Mouse (Mus musculus): ENCODE results near the gene Trim37. TPM values are rescaled to one million over a fixed set of nuclear protein-coding genes. Genes with fewer than 3 reads are reported as not detected.

Gene Trim37
- polyA plus RNA-seq, 1 experiment: 55.9 TPM

GRCm38 (mm10) chr11:87125562-87125961 lies 1.3 kb upstream of the Trim37 start:
- Histone ChIP-seq H3K27ac (ENCODE audit: insufficient read depth, low read length) (peak overlapping the region; percentile 35; the same call in 1 of the 2 replicates), H3K36me3 (ENCODE audit: control insufficient read depth, insufficient read depth, low read length, poor library complexity, severe bottlenecking) (peaks cover 33% of the 10 kb centered on the region), H3K27me3 (ENCODE audit: control insufficient read depth, insufficient read depth, low read length, poor library complexity, severe bottlenecking) (no peaks in the 10 kb centered on the region), H3K9me3 (replicated peaks; ENCODE audit: control insufficient read depth, insufficient read depth, low read length, poor library complexity, severe bottlenecking) (no peaks in the 10 kb centered on the region), H3K9ac (ENCODE audit: low read depth, poor library complexity, severe bottlenecking) (peak overlapping the region; percentile 89), H3K4me3 (ENCODE audit: low read depth, low read length) (no peak overlapping the region), H3K4me1 (ENCODE audit: control insufficient read depth, insufficient read depth, low read length) (no peaks in the 10 kb centered on the region)
- TF ChIP-seq EP300 (IDR thresholded peaks at IDR 0.05; ENCODE audit: insufficient read depth, low read depth, low read length) (no peak), CTCF (IDR thresholded peaks at IDR 0.05; ENCODE audit: low read depth, low read length) (no peak), POLR2A (IDR thresholded peaks at IDR 0.05; ENCODE audit: insufficient read depth, low read length) (no peak)

GRCm38 (mm10) chr11:87126281-87126823 lies 525 bp upstream of the Trim37 start:
- Histone ChIP-seq H3K27me3 (ENCODE audit: control insufficient read depth, insufficient read depth, low read length, poor library complexity, severe bottlenecking) (no peaks in the 10 kb centered on the region), H3K4me3 (ENCODE audit: low read depth, low read length) (peak overlapping the region; percentile 63), H3K27ac (ENCODE audit: insufficient read depth, low read length) (peak overlapping the region; percentile 97), H3K36me3 (ENCODE audit: control insufficient read depth, insufficient read depth, low read length, poor library complexity, severe bottlenecking) (peaks cover 29% of the 10 kb centered on the region), H3K4me1 (ENCODE audit: control insufficient read depth, insufficient read depth, low read length) (no peaks in the 10 kb centered on the region), H3K9me3 (replicated peaks; ENCODE audit: control insufficient read depth, insufficient read depth, low read length, poor library complexity, severe bottlenecking) (no peaks in the 10 kb centered on the region), H3K9ac (ENCODE audit: low read depth, poor library complexity, severe bottlenecking) (peak overlapping the region; percentile 89)
- TF ChIP-seq POLR2A (IDR thresholded peaks at IDR 0.05; ENCODE audit: insufficient read depth, low read length): no peak
- no peak for TF ChIP-seq CTCF (IDR thresholded peaks at IDR 0.05; ENCODE audit: low read depth, low read length)
- no peak for TF ChIP-seq EP300 (IDR thresholded peaks at IDR 0.05; ENCODE audit: insufficient read depth, low read depth, low read length)

- TF ChIP-seq EP300 (IDR thresholded peaks at IDR 0.05; ENCODE audit: insufficient read depth, low read depth, low read length) (no peak), CTCF (IDR thresholded peaks at IDR 0.05; ENCODE audit: low read depth, low read length) (no peak), POLR2A (IDR thresholded peaks at IDR 0.05; ENCODE audit: insufficient read depth, low read length) (no peak)
- Histone ChIP-seq H3K9ac (ENCODE audit: low read depth, poor library complexity, severe bottlenecking) (no peak overlapping the region), H3K4me3 (ENCODE audit: low read depth, low read length) (no peak overlapping the region), H3K4me1 (ENCODE audit: control insufficient read depth, insufficient read depth, low read length) (no peaks in the 10 kb centered on the region), H3K27me3 (ENCODE audit: control insufficient read depth, insufficient read depth, low read length, poor library complexity, severe bottlenecking) (no peaks in the 10 kb centered on the region), H3K27ac (ENCODE audit: insufficient read depth, low read length) (no peak overlapping the region), H3K9me3 (replicated peaks; ENCODE audit: control insufficient read depth, insufficient read depth, low read length, poor library complexity, severe bottlenecking) (no peaks in the 10 kb centered on the region), H3K36me3 (ENCODE audit: control insufficient read depth, insufficient read depth, low read length, poor library complexity, severe bottlenecking) (peaks cover 20% of the 10 kb centered on the region)
Observed at GRCm38 (mm10) chr11:87136233-87136632, 9.4 kb downstream of the Trim37 start.

GRCm38 (mm10) chr11:87158012-87158411 lies 31.1 kb downstream of the Trim37 start:
- Histone ChIP-seq H3K36me3 (ENCODE audit: control insufficient read depth, insufficient read depth, low read length, poor library complexity, severe bottlenecking) (peaks cover 10% of the 10 kb centered on the region), H3K4me3 (ENCODE audit: low read depth, low read length) (no peak overlapping the region), H3K4me1 (ENCODE audit: control insufficient read depth, insufficient read depth, low read length) (no peaks in the 10 kb centered on the region), H3K27me3 (ENCODE audit: control insufficient read depth, insufficient read depth, low read length, poor library complexity, severe bottlenecking) (no peaks in the 10 kb centered on the region), H3K9me3 (replicated peaks; ENCODE audit: control insufficient read depth, insufficient read depth, low read length, poor library complexity, severe bottlenecking) (no peaks in the 10 kb centered on the region), H3K9ac (ENCODE audit: low read depth, poor library complexity, severe bottlenecking) (no peak overlapping the region), H3K27ac (ENCODE audit: insufficient read depth, low read length) (no peak overlapping the region)
- no peak for TF ChIP-seq POLR2A (IDR thresholded peaks at IDR 0.05; ENCODE audit: insufficient read depth, low read length)
- no peak for TF ChIP-seq CTCF (IDR thresholded peaks at IDR 0.05; ENCODE audit: low read depth, low read length)
- no peak for TF ChIP-seq EP300 (IDR thresholded peaks at IDR 0.05; ENCODE audit: insufficient read depth, low read depth, low read length)

- H3K9ac ChIP-seq (ENCODE audit: low read depth, poor library complexity, severe bottlenecking): no peak overlapping the region
- H3K27ac ChIP-seq (ENCODE audit: insufficient read depth, low read length): no peak overlapping the region
- H3K4me1 ChIP-seq (ENCODE audit: control insufficient read depth, insufficient read depth, low read length): no peaks in the 10 kb centered on the region
- no peaks in the 10 kb centered on the region for H3K9me3 ChIP-seq (replicated peaks; ENCODE audit: control insufficient read depth, insufficient read depth, low read length, poor library complexity, severe bottlenecking)
- peaks cover 29% of the 10 kb centered on the region for H3K36me3 ChIP-seq (ENCODE audit: control insufficient read depth, insufficient read depth, low read length, poor library complexity, severe bottlenecking)
- no peak overlapping the region for H3K4me3 ChIP-seq (ENCODE audit: low read depth, low read length)
- no peak for TF ChIP-seq CTCF (IDR thresholded peaks at IDR 0.05; ENCODE audit: low read depth, low read length)
- TF ChIP-seq EP300 (IDR thresholded peaks at IDR 0.05; ENCODE audit: insufficient read depth, low read depth, low read length): no peak
- no peak for TF ChIP-seq POLR2A (IDR thresholded peaks at IDR 0.05; ENCODE audit: insufficient read depth, low read length)
- H3K27me3 ChIP-seq (ENCODE audit: control insufficient read depth, insufficient read depth, low read length, poor library complexity, severe bottlenecking): no peaks in the 10 kb centered on the region
Observed at GRCm38 (mm10) chr11:87162687-87163086, 35.8 kb downstream of the Trim37 start.

- TF ChIP-seq CTCF (IDR thresholded peaks at IDR 0.05; ENCODE audit: low read depth, low read length) (no peak), EP300 (IDR thresholded peaks at IDR 0.05; ENCODE audit: insufficient read depth, low read depth, low read length) (no peak), POLR2A (IDR thresholded peaks at IDR 0.05; ENCODE audit: insufficient read depth, low read length) (no peak)
- Histone ChIP-seq H3K4me3 (ENCODE audit: low read depth, low read length) (no peak overlapping the region), H3K9me3 (replicated peaks; ENCODE audit: control insufficient read depth, insufficient read depth, low read length, poor library complexity, severe bottlenecking) (no peaks in the 10 kb centered on the region), H3K27me3 (ENCODE audit: control insufficient read depth, insufficient read depth, low read length, poor library complexity, severe bottlenecking) (no peaks in the 10 kb centered on the region), H3K9ac (ENCODE audit: low read depth, poor library complexity, severe bottlenecking) (no peak overlapping the region), H3K36me3 (ENCODE audit: control insufficient read depth, insufficient read depth, low read length, poor library complexity, severe bottlenecking) (peaks cover 36% of the 10 kb centered on the region), H3K27ac (ENCODE audit: insufficient read depth, low read length) (no peak overlapping the region), H3K4me1 (ENCODE audit: control insufficient read depth, insufficient read depth, low read length) (no peaks in the 10 kb centered on the region)
Observed at GRCm38 (mm10) chr11:87163751-87164150, 36.9 kb downstream of the Trim37 start.

All from ES-Bruce4 (cell line).